Mouse (Mus musculus) layer of hippocampus, postnatal 14 days (tissue): ENCODE results near the gene Igfbp6. TPM values are rescaled to one million over a fixed set of nuclear protein-coding genes. Genes with fewer than 3 reads are reported as not detected.
"Not testable (repeated sequence)": the region's sequence is repeated elsewhere in the genome, so short reads cannot be mapped to it uniquely, and the experiment has no call there.

ENCODE experiments used
- DNase-seq, 2 experiments: peaks; one replicate each; pipeline ENCODE4 v3.0.0; 2021 to 2022; ENCODE audit warnings: low spot score in 2 of 2, mixed read lengths in 1 of 2
- total RNA-seq, 2 experiments: library from RNA; stranded (reverse); gene quantifications; 2 replicates each; pipeline ENCODE4 v1.2.3; 2021

Igfbp6 gene
- total RNA-seq, 2 experiments from 2014 or later, result 3.0 to 4.0 TPM

- DNase-seq, result peak; percentile 98 to 99
These were observed 7.9 kb upstream of the Igfbp6 start, which contains the start of gene Spryd3 for GRCm38 (mm10) chr15:102136129-102136758. Gene Spryd3 (minus strand): TSS chr15:102136234.

- no peak for DNase-seq
These were observed 3.0 kb upstream of the Igfbp6 start for GRCm38 (mm10) chr15:102141120-102141519.

- DNase-seq, result no peak
These were observed 949 bp upstream of the Igfbp6 start for GRCm38 (mm10) chr15:102142914-102143912.

GRCm38 (mm10) chr15:102144726-102145125 is 564 bp downstream of the Igfbp6 start:
- no peak for DNase-seq

GRCm38 (mm10) chr15:102145330-102145729 is 1.2 kb downstream of the Igfbp6 start:
- no peak for DNase-seq

GRCm38 (mm10) chr15:102146089-102146488 is 1.9 kb downstream of the Igfbp6 start:
- DNase-seq, result no peak

- peak in 1 of 2 experiments; percentile 34 for DNase-seq
These were observed 2.7 kb downstream of the Igfbp6 start for GRCm38 (mm10) chr15:102146882-102147281.

- no peak for DNase-seq
These were observed 3.7 kb downstream of the Igfbp6 start for GRCm38 (mm10) chr15:102147674-102148402.

GRCm38 (mm10) chr15:102149561-102149960 is 5.4 kb downstream of the Igfbp6 start:
- no peak for DNase-seq

GRCm38 (mm10) chr15:102150301-102151135 is 6.4 kb downstream of the Igfbp6 start, which contains the start of gene Soat2:
Gene Soat2 (plus strand): TSS chr15:102150526.
- DNase-seq, result no peak

- DNase-seq, result no peak
These were observed 8.5 kb downstream of the Igfbp6 start for GRCm38 (mm10) chr15:102152646-102153045.

- not testable (repeated sequence) for DNase-seq
These were observed 10.8 kb downstream of the Igfbp6 start for GRCm38 (mm10) chr15:102155006-102155405.

- DNase-seq, result no peak
These were observed 12.7 kb downstream of the Igfbp6 start for GRCm38 (mm10) chr15:102156836-102157235.

- DNase-seq, result no peak
These were observed 16.4 kb downstream of the Igfbp6 start for GRCm38 (mm10) chr15:102160415-102161060.

- DNase-seq, result no peak
These were observed 19.9 kb downstream of the Igfbp6 start for GRCm38 (mm10) chr15:102163900-102164693.

- DNase-seq, result no peak
These were observed 21.4 kb downstream of the Igfbp6 start for GRCm38 (mm10) chr15:102165468-102166100.

- DNase-seq, result no peak
These were observed 23.5 kb downstream of the Igfbp6 start for GRCm38 (mm10) chr15:102167620-102168021.

- no peak for DNase-seq
These were observed 24.9 kb downstream of the Igfbp6 start for GRCm38 (mm10) chr15:102169064-102169463.
